Mouse (Mus musculus) kidney, postnatal 10 days (tissue): ENCODE results near the gene Dap.

Source experiments
- DNase-seq: peaks from one replicate; pipeline ENCODE4 v3.0.0; 2021; ENCODE audit warnings: mixed read lengths

The Dap gene

GRCm38 (mm10) chr15:31237898-31238297, 13.8 kb downstream of the Dap start:
- DNase-seq = no peak

- DNase-seq = no peak
Observed at GRCm38 (mm10) chr15:31238611-31239010, 14.5 kb downstream of the Dap start.

- no peak for DNase-seq
Observed at GRCm38 (mm10) chr15:31239713-31240112, 15.6 kb downstream of the Dap start.

- no peak for DNase-seq
Observed at GRCm38 (mm10) chr15:31240181-31240580, 16.1 kb downstream of the Dap start.

- no peak for DNase-seq
Observed at GRCm38 (mm10) chr15:31243260-31243659, 19.1 kb downstream of the Dap start.

- DNase-seq = no peak
Observed at GRCm38 (mm10) chr15:31244696-31245445, 20.8 kb downstream of the Dap start.

- DNase-seq = peak; percentile 30
Observed at GRCm38 (mm10) chr15:31245934-31246333, 21.8 kb downstream of the Dap start.

GRCm38 (mm10) chr15:31247035-31247434, 22.9 kb downstream of the Dap start:
- DNase-seq = no peak

GRCm38 (mm10) chr15:31248882-31249281, 24.8 kb downstream of the Dap start:
- DNase-seq = no peak

- DNase-seq = no peak
Observed at GRCm38 (mm10) chr15:31250027-31250426, 25.9 kb downstream of the Dap start.

GRCm38 (mm10) chr15:31250676-31251075, 26.6 kb downstream of the Dap start:
- no peak for DNase-seq

- DNase-seq = no peak
Observed at GRCm38 (mm10) chr15:31251189-31251588, 27.1 kb downstream of the Dap start.

- no peak for DNase-seq
Observed at GRCm38 (mm10) chr15:31252590-31253311, 28.6 kb downstream of the Dap start.

- no peak for DNase-seq
Observed at GRCm38 (mm10) chr15:31253380-31253779, 29.3 kb downstream of the Dap start.

GRCm38 (mm10) chr15:31253963-31254362, 29.8 kb downstream of the Dap start:
- no peak for DNase-seq

- no peak for DNase-seq
Observed at GRCm38 (mm10) chr15:31254939-31255535, 30.9 kb downstream of the Dap start.

GRCm38 (mm10) chr15:31255762-31256161, 31.6 kb downstream of the Dap start:
- no peak for DNase-seq

- DNase-seq = no peak
Observed at GRCm38 (mm10) chr15:31257329-31257728, 33.2 kb downstream of the Dap start.

- no peak for DNase-seq
Observed at GRCm38 (mm10) chr15:31258029-31258692, 34.0 kb downstream of the Dap start.

- peak; percentile 35 for DNase-seq
Observed at GRCm38 (mm10) chr15:31258693-31259439, 34.8 kb downstream of the Dap start.

- no peak for DNase-seq
Observed at GRCm38 (mm10) chr15:31261094-31261493, 37.0 kb downstream of the Dap start.

- DNase-seq = no peak
Observed at GRCm38 (mm10) chr15:31262361-31262760, 38.2 kb downstream of the Dap start.

- peak; percentile 89 for DNase-seq
Observed at GRCm38 (mm10) chr15:31264827-31265226, 40.7 kb downstream of the Dap start.
